Mouse (Mus musculus) heart, postnatal 0 days (tissue): Measurements from ENCODE around the gene Asic2.

Experiments used
- CTCF ChIP-seq: IDR thresholded peaks from 2 replicates; pipeline ENCODE4 v1.5.1; 2016; ENCODE audit warnings: antibody characterized with exemption, control low read depth, low read depth
- EP300 ChIP-seq: IDR thresholded peaks from 2 replicates; pipeline ENCODE4 v1.6.1; 2016; ENCODE audit warnings: antibody characterized with exemption, low read depth

DNA sequence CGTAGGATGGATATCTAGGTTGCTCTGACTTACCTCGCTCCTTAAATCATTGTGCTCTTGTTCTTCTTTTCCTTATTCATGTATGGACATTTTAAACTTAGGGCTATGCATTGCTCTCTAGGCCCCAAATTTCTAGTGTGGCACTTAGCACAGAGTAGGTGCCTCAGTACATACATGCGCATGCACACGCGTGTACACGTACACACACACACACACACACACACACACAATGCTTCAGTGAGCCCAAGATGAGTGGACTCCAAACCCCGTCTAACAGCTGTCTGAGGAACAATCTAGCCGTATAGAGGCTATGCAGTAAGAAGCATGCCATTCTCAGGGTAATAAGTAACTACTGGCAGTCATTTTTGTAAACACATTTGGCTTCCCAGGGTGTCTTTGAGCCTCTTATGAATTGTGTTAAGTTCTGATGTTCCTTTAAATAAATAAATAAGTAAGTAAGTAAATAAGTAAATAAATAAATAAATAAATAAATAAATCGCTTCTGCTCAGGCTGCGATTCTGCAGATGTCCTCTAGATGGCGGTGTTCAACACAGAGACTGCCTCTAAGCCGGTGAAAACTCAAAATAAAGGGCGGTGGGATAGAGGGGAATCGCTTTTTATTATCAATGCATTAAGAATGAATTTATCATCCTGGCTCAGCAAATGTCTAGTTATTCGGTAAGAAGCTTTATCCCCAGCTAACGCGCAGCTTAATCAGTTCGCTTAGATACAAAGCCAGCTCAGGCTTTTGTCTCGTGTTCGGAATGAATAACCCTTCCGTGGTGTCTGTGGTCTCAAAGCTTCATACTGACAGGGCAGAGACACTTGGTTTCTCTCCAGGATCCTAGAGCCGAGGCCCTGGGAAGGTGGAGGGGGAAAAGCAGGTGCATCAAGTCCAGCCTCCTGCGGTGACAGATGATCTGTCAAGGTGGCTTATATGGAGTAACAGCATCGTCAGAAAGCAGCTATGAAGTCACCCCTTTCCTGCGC is 333.6 kb downstream of the Asic2 start:
- peak; percentile 77 for TF ChIP-seq CTCF
- no peak for TF ChIP-seq EP300
